Mouse (Mus musculus): ENCODE measurements around the gene Gm9903.

DNA sequence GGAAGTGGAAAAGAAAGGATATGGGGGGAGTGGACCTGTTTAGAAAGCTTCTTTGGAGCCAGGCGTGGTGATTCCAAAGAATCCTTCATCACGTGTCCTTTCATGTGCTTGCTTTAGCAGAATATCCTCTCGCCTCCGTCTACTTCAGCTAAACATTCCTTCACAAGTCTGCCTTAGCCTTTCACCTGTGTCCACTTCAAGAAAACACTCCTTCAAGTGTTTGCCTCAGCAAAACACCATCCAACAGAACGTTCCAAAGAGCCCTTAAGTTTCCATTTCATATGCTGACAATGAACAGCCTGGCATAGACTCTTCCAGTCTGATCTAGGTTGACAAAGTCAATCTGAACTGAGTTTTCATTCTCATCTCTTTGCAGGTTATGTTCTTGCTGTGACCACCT, 48.5 kb downstream of the Gm9903 start:
- no peak for TF ChIP-seq CTCF (IDR thresholded peaks at IDR 0.05; ENCODE audit: control insufficient read depth, insufficient read depth, insufficient read length)
- TF ChIP-seq MAX (IDR thresholded peaks at IDR 0.05), result no peak
- no peak for TF ChIP-seq MYOD1 (IDR thresholded peaks at IDR 0.05; ENCODE audit: control insufficient read depth, insufficient read length, low read depth)
- no peak for TF ChIP-seq FOSL1 (IDR thresholded peaks at IDR 0.05; ENCODE audit: insufficient read depth, low read length, poor library complexity, severe bottlenecking)
- no peak for TF ChIP-seq USF1 (IDR thresholded peaks at IDR 0.05; ENCODE audit: low read depth)

All from C2C12 (cell line).